Mouse (Mus musculus) hindbrain, embryonic 16.5 days (tissue): ENCODE measurements at regions not wholly inside any gene's neighbourhood (a gene's known extent, or its start where the extent isn't known, plus 50 kb on each side); places are given as distances from the start of the nearest gene placed in this dataset.

ENCODE experiments used
- ATAC-seq: fragments of 200-750 bp; cut with Nextera tagmentation; 2 replicates; pipeline ENCODE4 v1.8.0; 2017; ENCODE audit warnings: moderate TSS enrichment, moderate library complexity
- H3K27ac ChIP-seq: fragments of 300-500 bp; sonication (generic); 2 replicates; pipeline ENCODE4 v1.5.1; 2014; ENCODE audit warnings: low read depth, mild to moderate bottlenecking, control low read depth, low read length, moderate library complexity
- H3K27me3 ChIP-seq: fragments of 300-500 bp; sonication (generic); replicated peaks from 2 replicates; pipeline ENCODE4 v1.6.1; 2014; ENCODE audit warnings: low read length; ENCODE audit not compliant: control insufficient read depth, insufficient read depth
- H3K36me3 ChIP-seq: fragments of 300-500 bp; sonication (generic); 2 replicates; pipeline ENCODE4 v1.6.1; 2014; ENCODE audit warnings: mild to moderate bottlenecking, low read length, moderate library complexity, mixed read lengths; ENCODE audit not compliant: control insufficient read depth, insufficient read depth
- H3K4me1 ChIP-seq: fragments of 300-500 bp; sonication (generic); 2 replicates; pipeline ENCODE4 v1.6.1; 2014; ENCODE audit warnings: low read depth, low read length; ENCODE audit not compliant: control insufficient read depth, insufficient read depth
- H3K4me2 ChIP-seq: fragments of 300-500 bp; sonication (generic); 2 replicates; pipeline ENCODE4 v1.6.1; 2014; ENCODE audit warnings: mild to moderate bottlenecking, low read length, control low read depth, moderate library complexity
- H3K4me3 ChIP-seq: fragments of 300-500 bp; sonication (generic); 2 replicates; pipeline ENCODE4 v1.5.1; 2014; ENCODE audit warnings: mild to moderate bottlenecking, low read length, control low read depth, moderate library complexity
- H3K9ac ChIP-seq: fragments of 300-500 bp; sonication (generic); 2 replicates; pipeline ENCODE4 v1.6.1; 2014; ENCODE audit warnings: low read depth, mild to moderate bottlenecking, control low read depth, low read length, moderate library complexity
- H3K9me3 ChIP-seq: fragments of 300-500 bp; sonication (generic); 2 replicates; pipeline ENCODE4 v1.6.1; 2014; ENCODE audit warnings: mild to moderate bottlenecking, low read length, moderate library complexity; ENCODE audit not compliant: control insufficient read depth
- WGBS: fragments of 180-500 bp; shearing (Covaris S2); extraction: QIAGEN DNeasy Blood & Tissue Kit; methylation state at CpG from one replicate; pipeline ENCODE4 v1.1.7; 2014; 5-methylcytosine and 5-hydroxymethylcytosine counted together

DNA sequence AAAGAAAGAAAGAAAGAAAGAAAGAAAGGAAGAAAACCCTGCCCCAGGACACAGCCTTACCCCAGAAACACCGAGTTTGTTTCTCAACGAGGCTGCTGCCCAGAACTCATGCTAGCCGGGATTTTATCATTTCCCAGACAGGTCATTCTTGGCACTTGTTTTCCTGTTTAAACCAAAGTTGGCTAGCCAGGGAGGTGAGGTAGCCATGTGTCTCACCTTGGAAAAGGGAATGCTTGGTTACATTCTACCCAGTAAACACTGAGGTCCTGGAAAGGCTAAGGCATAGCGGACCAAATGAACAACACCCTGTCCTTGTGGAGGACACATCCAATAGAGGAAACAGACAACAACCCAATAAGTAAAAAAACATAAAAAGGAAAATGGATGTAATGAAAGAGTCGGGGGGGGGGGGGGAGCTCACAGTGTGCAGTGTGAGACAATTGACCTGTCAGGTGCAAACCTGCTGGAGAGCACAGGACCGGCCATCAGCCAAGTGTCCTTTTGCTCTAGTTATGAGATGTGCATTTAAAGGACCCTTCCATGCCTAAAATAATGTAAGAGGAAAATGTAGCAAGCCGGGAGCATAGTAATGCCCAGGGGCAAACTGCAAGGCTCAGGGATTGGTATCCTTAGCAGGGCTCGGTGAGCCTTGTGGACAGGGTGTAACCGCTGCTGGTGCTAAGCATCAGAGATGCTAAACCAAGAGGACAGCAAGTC, 78.2 kb upstream of the Fzd7 start:
- Histone ChIP-seq H3K27me3 (no peaks in the 10 kb centered on the region), H3K4me2 (no peak overlapping the region)
- no peak for ATAC-seq

DNA sequence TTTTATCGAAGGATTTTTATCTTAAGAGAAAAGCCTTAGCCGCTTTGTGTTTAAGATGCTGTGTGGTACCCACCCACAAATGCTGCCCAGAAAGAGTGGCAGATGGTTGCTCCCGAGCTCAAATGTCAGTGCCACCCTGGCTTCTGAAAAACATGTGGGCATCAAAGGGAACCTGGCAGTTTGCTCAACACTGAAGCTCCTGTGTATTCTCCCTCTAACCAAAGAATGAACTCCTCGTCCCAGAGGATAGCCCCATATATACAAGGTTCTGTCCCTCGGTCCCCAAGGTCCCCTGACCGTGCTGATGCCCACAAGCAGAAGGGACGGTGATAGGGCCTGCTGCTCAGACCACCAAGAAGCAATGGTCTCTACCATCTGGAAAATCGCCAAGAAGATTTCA, 76.9 kb upstream of the Fzd7 start:
- Histone ChIP-seq H3K9me3 (no peaks in the 10 kb centered on the region), H3K27me3 (no peaks in the 10 kb centered on the region), H3K4me2 (no peak overlapping the region), H3K4me1 (no peaks in the 10 kb centered on the region), H3K27ac (no peak overlapping the region), H3K9ac (no peak overlapping the region), H3K36me3 (no peaks in the 10 kb centered on the region), H3K4me3 (no peak overlapping the region)
- 80% methylated on average over 8 of the region's 8 CpGs for WGBS
- no peak; the same call in 1 of the 2 replicates for ATAC-seq

More for the DNA sequence above, 78.2 kb upstream of the Fzd7 start:
- 91% methylated on average over 9 of the region's 9 CpGs for WGBS
- no peaks in the 10 kb centered on the region for H3K36me3 ChIP-seq
- H3K27ac ChIP-seq: no peak overlapping the region
- no peaks in the 10 kb centered on the region for H3K9me3 ChIP-seq
- H3K9ac ChIP-seq: no peak overlapping the region
- H3K4me1 ChIP-seq: no peaks in the 10 kb centered on the region
- no peak overlapping the region for H3K4me3 ChIP-seq

DNA sequence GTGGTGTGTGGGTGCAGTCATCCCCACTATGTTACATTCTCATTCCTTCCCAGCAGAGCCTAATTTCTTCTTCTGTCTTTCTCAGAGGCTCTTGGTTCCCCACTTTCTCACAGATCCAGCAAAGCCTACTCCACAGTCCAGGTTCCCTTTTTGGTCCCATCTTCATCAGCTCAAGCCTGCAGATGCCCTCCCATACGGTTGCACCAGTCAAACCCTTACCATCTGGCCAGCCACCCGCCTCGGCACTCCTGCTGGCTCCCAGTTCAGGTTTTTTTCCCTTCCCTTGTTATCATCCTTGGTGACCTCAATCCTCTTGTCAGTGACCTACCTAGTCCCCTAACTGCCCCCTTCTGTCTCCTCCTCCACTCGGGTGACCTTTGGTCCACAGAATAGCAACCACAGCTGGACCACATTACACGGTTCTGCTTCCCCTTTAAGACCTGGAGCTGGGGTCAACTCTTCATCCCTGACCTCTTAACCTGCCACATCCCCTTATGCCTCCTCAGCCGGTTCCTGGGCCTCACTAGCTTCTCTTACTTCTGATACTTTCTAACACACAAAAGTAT, 75.4 kb upstream of the Fzd7 start:
- Histone ChIP-seq H3K27me3 (no peaks in the 10 kb centered on the region), H3K27ac (no peak overlapping the region), H3K4me2 (no peak overlapping the region), H3K9me3 (no peaks in the 10 kb centered on the region), H3K4me3 (no peak overlapping the region), H3K36me3 (no peaks in the 10 kb centered on the region), H3K9ac (no peak overlapping the region), H3K4me1 (no peaks in the 10 kb centered on the region)
- 20% methylated on average over 6 of the region's 6 CpGs for WGBS
- ATAC-seq: no peak

DNA sequence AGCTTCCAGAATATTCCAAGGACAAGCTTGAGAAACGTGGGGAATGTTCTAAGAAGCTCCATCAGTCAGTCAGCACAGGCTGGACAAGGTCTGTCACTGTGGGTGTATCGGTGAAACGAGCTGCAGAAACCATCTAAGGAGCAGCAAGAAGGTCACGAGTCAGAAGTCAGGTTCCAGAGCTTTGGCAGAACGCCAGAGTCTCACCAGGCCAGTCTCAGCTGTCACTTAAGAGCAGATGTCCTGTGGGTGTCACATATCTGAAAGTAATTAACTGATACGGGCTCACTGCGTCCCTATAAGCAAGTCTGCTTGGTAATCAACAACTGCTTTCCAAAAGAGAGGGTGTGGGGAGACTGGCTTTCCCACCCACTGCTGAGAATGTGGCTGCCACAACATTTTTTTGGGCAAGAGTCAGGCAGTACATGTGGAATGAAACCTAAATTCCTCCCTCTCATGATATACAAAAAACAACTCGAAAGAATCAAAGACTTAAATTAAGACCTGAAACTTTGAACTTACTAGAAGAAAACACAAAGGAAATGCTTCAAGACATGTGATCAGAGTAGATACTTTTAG, 72.6 kb upstream of the Fzd7 start:
- H3K4me3 ChIP-seq: no peak overlapping the region
- no peaks in the 10 kb centered on the region for H3K36me3 ChIP-seq
- H3K4me1 ChIP-seq: no peaks in the 10 kb centered on the region
- H3K9me3 ChIP-seq: no peaks in the 10 kb centered on the region
- H3K27me3 ChIP-seq: no peaks in the 10 kb centered on the region
- no peak overlapping the region for H3K9ac ChIP-seq
- no peak overlapping the region for H3K4me2 ChIP-seq
- WGBS: 39% methylated on average over 8 of the region's 8 CpGs
- H3K27ac ChIP-seq: no peak overlapping the region
- no peak for ATAC-seq

DNA sequence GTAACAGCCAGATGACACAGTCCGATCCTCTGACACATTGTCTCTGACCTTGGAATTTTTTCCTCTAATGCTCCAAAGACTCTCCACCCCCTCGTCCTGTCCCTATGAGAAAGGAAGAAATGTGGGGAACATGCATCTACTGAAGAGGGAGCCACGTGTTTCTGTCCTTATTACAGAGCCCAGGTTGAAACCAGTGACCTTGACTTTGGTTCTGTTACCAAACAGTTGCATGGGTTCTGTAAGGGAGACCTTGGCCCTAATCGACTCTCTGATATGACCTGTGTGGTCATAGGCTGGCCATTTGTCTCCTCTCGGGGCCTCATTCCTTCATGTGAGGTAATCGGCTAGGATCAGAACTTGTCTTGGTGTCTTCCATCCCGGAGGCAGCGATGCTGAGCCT, 69.0 kb upstream of the Fzd7 start:
- Histone ChIP-seq H3K4me1 (peaks cover 7% of the 10 kb centered on the region; the same call in 1 of the 2 replicates), H3K4me3 (no peak overlapping the region), H3K36me3 (no peaks in the 10 kb centered on the region), H3K27me3 (no peaks in the 10 kb centered on the region), H3K4me2 (no peak overlapping the region), H3K9ac (no peak overlapping the region), H3K9me3 (no peaks in the 10 kb centered on the region), H3K27ac (no peak overlapping the region)
- WGBS: 90% methylated on average over 8 of the region's 8 CpGs
- no peak for ATAC-seq

DNA sequence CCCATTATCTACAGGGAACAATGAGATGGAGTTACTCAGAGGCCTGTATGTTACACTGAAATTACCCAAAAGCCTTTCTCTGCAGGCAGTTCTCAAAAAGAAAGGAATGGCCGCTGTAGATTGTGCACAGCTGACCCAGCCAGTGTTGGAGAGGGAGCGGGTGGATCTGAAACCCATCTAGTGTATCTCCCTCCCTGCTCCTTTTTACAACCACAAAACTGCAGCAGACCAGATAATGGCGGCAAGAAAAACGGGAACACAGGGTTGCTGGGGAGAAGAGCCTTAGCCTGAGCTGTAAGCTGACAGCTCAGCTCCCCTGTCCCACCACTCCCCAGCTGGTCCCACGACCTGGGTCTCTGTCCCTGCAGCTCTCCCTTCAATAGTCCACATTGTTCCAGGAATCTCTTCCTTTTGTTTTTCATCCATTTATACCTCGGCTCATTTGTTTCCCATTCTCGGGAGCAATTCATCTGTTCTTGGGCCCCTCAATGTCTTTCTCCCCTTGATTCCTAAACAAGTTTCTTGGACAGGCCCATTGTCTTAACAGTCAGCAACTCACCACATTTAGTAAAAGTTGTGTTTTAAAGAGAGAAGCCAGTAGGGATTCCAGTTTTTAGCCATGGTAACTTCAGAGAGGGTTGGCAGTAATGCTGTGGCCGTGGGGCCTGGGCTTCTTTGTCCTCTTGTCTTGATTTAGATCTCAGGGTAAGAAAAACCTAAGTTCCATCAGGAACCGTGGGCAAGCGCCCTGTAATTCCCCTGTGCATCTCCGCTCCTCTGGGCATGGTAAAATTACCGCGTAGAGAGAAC, 67.6 kb upstream of the Fzd7 start:
- ATAC-seq: peak; percentile 62; the same call in 1 of the 2 replicates
- Histone ChIP-seq H3K9me3 (no peaks in the 10 kb centered on the region), H3K27ac (no peak overlapping the region), H3K9ac (no peak overlapping the region), H3K36me3 (no peaks in the 10 kb centered on the region), H3K4me2 (no peak overlapping the region), H3K4me1 (peaks cover 7% of the 10 kb centered on the region; the same call in 1 of the 2 replicates), H3K4me3 (no peak overlapping the region), H3K27me3 (no peaks in the 10 kb centered on the region)
- WGBS: 30% methylated on average over 13 of the region's 13 CpGs

DNA sequence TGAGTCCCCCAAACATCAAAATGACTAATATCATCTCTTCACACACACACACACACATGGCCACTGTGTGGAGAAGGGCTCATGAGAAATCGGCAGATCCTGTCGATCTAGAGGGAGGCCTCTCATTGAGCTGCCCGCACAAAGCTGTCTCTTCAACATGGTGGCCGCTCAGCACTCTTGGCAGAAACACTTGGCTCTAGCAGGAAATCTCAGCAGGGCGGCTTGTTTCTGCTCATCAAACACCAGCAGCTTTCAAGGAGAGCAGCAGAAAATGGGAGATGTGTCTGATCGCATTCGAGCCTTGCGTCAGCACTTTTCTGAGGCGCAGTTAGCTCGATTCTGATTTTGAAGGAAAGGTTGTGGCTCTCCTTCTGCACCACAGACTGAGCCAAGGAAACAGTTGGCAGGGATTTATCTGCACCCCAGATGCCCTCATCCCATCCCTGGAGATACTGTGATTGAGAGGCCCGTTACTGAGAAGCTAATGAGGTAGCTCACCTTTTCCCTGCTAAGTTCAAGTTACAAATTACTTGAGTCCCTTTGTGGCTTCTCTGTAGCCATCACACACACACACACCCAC, 66.4 kb upstream of the Fzd7 start:
- Histone ChIP-seq H3K27ac (0 out of 2 replicates have a peak overlapping the region, but pooled peaks have one; percentile 0), H3K4me1 (peaks cover 7% of the 10 kb centered on the region; the same call in 1 of the 2 replicates), H3K9ac (no peak overlapping the region), H3K36me3 (no peaks in the 10 kb centered on the region), H3K4me2 (no peak overlapping the region), H3K27me3 (no peaks in the 10 kb centered on the region), H3K4me3 (no peak overlapping the region), H3K9me3 (no peaks in the 10 kb centered on the region)
- WGBS: 40% methylated on average over 11 of the region's 11 CpGs
- peak; percentile 66 for ATAC-seq

DNA sequence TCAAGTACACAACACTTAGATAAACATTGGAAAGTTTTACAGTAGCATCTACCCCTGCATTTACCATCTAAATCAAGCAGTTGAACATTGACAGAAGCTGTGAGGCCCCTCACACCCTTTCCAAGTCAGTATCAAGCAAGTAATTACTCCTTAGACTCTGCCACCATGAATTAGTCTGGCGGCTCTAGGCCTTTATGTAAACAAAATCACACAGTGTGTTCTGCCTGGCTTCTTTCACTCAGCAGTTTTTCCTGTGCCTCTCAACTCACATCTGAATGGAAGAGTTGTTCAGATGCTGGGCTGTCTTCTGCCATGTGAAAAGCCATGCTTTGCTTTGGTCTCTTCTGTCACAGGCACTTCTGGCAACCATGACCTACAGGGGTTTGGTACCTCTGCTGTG, 64.9 kb upstream of the Fzd7 start:
- no peak overlapping the region for H3K4me2 ChIP-seq
- H3K36me3 ChIP-seq: no peaks in the 10 kb centered on the region
- 66% methylated on average over 1 of the region's 1 CpGs for WGBS
- no peak overlapping the region for H3K4me3 ChIP-seq
- no peak overlapping the region for H3K27ac ChIP-seq
- peaks cover 7% of the 10 kb centered on the region; the same call in 1 of the 2 replicates for H3K4me1 ChIP-seq
- no peak for ATAC-seq
- no peak overlapping the region for H3K9ac ChIP-seq
- H3K27me3 ChIP-seq: no peaks in the 10 kb centered on the region
- no peaks in the 10 kb centered on the region for H3K9me3 ChIP-seq
